Mouse (Mus musculus): ENCODE data around the gene Fblim1.
A peak's percentile ranks its signal among the peaks of the same experiment; 100 is the strongest.
"Not testable (repeated sequence)": the region's sequence is repeated elsewhere in the genome, so short reads cannot be mapped to it uniquely, and the experiment has no call there.

Gene Fblim1

DNA sequence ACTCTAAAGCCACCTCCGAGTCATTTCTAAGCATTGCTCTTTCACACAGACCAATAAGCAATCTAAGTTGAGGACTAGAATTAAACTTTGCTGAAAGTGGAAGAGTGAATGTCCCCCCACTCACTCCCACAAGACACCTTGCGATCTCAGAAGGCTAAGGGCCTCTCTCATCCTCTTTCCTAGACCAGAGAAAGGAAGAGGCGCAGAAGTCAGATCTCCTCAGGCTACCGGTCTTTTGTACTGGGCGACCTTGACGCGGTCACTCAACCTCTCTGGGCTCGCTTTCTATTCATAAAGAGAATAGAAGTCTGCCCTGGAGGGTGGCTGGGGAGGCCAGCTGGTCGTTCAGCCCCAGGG lies 7.0 kb downstream of the Fblim1 start:
- DNase-seq, result no peak

DNA sequence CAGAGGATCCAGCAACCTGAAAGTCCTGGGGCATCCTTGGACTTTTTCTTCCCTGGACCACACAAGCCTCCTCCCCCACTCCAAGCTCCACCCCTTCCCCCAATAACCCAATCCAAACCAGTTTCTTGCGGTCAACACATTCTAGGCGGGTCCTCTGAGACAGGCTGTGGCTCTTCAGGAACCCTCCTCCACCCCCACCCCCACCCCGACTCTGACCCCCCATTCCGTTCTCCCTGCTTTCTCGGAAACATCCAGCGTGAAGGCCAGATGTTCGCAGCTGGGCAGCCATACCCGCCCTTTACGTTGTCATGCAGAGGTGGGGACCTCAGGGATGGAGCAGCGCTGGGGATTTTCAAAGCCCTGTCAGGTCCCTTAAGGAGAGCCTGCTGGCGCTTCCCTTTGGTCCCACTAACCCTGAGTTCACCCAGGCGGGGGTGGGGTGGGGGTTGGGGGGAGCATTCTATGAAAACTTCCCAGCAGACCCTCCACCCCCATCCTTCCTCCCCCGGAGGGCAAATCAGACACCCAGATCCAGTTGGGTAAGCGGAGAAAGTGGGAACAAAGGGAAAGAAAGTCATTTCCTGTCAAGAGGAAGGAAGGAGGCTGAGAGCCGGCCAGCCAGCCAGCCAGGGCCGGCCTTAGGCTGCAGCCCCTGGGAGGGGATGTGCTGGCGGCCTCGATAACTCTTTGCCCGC lies 7.5 kb downstream of the Fblim1 start:
- peak; percentile 44 for DNase-seq

GRCm38 (mm10) chr4:141596700-141597328 lies 9.1 kb downstream of the Fblim1 start:
- no peak for DNase-seq

DNA sequence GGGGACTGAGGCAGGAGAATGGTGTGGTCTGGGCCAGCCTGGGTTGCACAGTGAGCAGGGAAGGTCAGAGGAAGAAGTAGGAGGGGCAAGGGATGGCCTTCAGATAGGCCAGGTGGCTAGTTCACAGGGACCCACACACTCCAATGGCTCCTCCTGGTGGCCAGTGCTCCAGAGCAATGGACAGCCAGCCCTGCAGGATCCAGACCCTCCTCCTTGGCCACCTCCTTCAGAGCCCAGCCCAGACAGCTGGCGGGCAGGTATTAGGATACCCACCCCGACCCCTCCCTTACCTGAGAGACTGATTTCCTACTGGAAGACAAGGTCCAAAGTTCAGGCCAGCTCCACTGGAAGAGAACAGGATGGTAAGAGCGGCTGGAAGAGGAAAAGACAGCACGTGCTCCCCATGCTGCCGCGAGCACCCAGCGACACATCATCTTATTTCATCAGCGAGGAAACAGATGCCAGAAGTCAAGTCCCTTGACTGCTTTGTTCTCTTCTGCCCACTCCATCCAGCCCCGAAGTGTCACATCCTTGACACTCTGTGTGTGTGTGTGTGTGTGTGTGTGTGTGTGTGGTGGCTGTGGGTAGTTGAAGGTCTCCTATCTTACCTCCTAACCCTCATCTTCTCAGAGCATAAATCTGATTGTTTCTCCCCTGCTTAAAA lies 10.2 kb downstream of the Fblim1 start:
- peak; percentile 21 for DNase-seq

DNA sequence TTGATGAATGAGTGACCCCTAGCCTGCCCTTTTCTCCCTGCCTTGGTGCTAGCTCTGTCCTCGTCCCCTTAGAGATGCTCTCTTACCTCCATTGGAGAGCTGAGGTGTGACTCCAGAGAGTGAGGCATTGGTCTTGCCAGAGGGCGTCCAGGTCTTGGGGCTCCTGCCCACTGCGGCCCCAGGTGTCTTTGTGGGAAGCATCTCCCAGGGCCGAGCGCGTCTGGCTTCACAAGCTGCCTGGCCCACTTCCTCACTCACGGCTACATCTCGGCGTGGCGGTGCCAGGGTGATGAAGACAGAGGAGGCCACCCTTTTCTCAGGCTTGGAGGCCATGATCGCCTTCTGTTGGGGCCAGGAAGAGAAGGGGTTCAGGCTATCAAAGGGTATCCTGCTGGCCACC lies 10.8 kb downstream of the Fblim1 start:
- no peak for DNase-seq

DNA sequence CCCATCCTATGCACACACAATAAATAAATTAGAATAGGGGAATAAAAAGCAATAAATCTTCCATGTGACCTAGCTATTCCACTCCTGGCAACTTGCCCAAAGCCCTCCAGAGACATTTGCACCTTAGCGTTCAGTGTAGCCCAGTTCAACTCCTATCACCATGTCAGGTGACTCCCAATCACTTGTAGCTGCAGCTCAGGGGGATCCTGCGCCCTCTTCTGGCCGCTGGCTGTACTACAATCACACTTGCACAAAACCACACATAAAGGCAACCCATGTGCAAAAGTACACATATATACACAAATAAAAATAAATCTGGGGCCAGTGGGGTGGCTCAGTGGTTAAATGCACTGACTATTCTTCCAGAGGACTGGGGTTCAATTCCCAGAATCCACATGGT lies 14.3 kb downstream of the Fblim1 start:
- DNase-seq, result peak; percentile 53

DNA sequence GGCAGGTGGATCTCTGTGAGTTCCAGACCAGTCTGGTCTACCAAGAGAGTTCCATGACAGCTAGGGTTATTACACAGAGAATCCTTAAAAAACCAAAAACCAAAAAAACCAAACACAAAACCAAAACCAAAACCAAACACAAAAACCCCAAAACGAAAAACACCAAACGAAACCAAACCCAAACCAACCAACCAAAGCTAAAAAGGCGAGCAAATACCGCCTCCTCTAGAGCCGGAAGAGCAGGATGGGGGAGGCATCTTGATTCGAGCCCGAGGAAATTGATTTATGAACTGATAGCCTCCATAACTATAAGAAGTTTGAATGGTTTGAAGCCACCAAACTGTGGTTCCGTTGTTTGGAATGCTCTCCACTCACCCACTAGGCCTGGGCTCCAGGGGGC lies 22.0 kb downstream of the Fblim1 start:
- DNase-seq, result no peak

GRCm38 (mm10) chr4:141581051-141581450 lies 24.8 kb downstream of the Fblim1 start:
- DNase-seq, result peak; percentile 75

- no peak for DNase-seq
These were observed 27.1 kb downstream of the Fblim1 start for GRCm38 (mm10) chr4:141578833-141579232.

DNA sequence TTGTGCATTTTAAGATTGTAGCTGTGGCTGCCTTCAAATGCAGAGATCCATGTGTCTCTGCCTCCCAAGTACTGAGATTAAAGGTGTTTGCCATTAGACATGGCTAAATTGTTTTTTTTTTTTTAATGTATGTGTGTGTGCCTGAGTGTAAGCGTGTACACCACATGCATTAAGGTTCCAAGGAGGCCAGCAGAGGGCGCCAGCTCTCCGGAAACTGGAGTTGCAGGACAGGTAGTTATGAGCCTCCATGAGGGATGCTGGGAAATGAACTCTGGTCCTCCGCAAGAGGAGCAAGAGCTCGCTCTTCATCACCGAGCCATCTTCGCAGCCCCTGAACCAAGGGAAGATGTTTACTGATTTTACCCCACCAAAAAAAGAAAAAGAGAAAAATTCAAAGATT lies 29.0 kb downstream of the Fblim1 start:
- peak; percentile 17 for DNase-seq

GRCm38 (mm10) chr4:141576404-141576803 lies 29.5 kb downstream of the Fblim1 start:
- DNase-seq, result no peak

- peak; percentile 83 for DNase-seq
These were observed 30.9 kb downstream of the Fblim1 start for GRCm38 (mm10) chr4:141574789-141575702.

DNA sequence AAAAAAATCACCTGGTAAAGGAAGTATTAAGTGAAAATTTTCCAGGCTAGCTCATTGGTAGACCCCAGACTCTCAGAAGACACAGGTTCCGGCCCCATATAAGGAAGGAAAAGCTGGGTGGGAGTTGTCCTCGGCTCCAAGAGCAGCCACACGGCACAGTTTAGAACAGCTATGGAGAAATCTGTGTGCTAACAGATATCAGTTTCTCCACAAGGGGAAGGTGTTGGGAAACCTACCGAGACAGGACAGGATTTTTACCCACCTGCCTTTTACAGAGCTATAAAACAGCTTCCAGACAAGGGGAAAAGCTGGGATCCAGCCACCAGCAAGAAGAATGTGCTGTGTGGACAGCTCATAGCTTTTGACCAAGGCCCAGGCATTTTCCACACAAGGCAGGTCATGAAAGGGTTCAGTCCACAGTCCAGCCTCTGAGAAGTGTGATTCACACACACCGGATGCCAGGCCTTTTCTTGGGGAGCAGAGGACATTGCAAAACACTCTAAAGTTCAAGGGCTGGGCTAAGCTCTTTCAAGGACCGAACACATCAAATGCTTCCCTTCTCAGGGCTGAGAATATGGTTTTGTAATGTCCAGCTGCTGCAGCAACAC lies 32.4 kb downstream of the Fblim1 start:
- DNase-seq, result no peak

GRCm38 (mm10) chr4:141572668-141573358 lies 33.1 kb downstream of the Fblim1 start:
- no peak for DNase-seq

GRCm38 (mm10) chr4:141571934-141572333 lies 34.0 kb downstream of the Fblim1 start:
- DNase-seq, result no peak

DNA sequence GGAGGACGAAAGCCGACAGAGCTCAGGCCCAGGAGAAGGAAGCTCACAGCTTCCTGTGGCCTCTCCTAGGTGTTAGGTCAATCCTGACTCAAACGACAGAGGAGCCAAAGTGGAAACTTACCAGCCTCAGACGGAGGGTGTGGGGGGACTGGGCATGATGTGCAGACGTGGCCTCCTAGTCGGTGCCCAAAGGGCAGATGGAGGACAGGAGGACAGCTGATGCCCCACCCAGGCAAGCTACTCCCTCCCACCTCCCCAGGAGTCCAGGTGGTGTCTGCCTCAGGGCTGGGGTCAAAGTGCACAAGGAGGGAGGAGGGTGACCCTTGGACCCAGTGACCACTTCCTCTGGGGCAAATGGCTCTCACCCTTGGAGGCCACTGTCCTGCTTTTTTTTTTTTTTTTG lies 34.6 kb downstream of the Fblim1 start:
- no peak for DNase-seq

DNA sequence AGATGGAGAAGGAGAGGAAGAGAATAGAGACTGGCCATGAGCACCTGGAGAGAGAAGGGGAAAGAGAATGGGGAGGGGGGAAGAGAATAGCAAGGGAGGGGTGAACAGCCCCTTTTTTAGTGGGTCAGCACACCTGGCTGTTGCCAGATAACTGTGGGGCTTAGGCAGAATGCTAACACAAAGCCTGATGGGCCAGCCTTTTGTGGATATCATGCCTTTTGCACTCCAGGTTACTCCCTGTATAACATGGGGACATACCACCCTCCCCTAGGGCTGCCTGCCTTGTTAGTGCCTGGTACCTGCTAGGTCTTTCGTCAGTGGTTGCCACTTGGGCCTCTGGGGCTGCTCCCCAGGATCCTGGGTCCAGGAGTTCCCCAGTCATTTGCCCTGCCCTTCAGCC lies 35.1 kb downstream of the Fblim1 start:
- DNase-seq, result no peak

GRCm38 (mm10) chr4:141570004-141570403 lies 35.9 kb downstream of the Fblim1 start:
- DNase-seq, result no peak

- DNase-seq, result no peak
These were observed 36.9 kb downstream of the Fblim1 start for GRCm38 (mm10) chr4:141568966-141569365.

- not testable (repeated sequence) for DNase-seq
These were observed 38.7 kb downstream of the Fblim1 start for GRCm38 (mm10) chr4:141567174-141567573.

DNA sequence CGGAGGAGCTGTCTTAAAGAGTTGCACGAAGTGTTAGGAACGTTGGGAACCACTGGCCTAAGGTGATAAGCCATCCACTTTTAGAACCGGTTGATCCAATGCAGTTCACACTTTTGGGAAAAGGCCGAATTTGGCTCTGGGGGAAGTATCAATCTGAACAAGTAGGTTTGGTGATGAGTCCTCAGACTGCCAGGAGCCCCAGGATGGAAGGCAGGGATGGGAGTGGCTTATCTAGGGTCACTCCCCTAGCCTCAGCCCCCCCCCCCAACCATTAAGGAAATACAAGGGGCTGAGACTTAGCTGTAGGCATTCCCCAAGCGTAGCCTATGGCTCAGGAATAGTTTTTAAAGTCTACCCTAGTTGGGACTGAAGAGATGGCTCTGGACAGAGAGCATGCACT lies 39.7 kb downstream of the Fblim1 start:
- DNase-seq, result no peak

GRCm38 (mm10) chr4:141565325-141565724 lies 40.6 kb downstream of the Fblim1 start:
- DNase-seq, result no peak
